Mouse (Mus musculus): Measurements from ENCODE around the gene Csnk2a1.
"Not testable (repeated sequence)": the region's sequence is repeated elsewhere in the genome, so short reads cannot be mapped to it uniquely, and the experiment has no call there.

Csnk2a1 gene

DNA sequence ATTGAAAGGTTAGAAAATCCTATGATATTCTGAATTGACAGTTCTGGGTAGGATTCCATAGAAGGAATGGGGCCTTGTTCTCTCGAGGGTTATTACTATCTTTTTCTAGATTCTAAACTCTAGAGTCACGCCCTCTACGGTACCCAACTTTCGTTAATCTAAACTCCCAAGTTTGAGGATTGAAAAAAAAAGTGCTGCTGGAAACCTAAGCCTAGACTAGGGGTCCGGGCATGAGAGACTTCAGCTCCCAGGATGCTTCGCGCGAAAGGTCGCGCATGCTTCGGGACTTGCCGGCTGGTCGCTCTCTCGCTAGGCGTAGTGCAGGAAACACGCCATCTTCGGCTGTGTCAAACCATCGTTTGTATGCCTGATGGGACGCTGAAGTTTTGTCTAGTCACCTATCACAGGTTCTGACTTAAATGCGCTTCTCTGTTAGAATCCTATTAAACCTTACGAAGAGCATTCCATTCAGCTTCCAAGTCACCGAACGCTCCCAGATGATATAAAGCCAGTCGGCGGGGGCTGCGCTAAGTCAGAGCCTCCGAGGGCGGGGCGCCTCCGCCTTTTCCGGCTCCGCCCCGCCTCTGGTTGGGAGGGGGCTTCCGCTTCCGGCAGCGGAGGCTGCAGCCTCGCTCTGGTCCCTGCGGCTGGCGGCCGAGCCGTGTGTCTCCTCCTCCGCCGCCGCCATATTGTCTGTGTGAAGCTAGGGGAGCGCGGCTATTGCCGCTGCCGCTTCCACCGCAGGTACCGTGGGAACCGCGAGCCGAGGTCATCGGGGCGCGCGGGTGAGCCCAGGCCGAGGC lies at the start of gene Csnk2a1:
Csnk2a1 (plus strand) TSS at position 592 of the 803 bp plus-strand sequence.
- peak; percentile 90 for DNase-seq (ENCODE audit: low spot score)

DNA sequence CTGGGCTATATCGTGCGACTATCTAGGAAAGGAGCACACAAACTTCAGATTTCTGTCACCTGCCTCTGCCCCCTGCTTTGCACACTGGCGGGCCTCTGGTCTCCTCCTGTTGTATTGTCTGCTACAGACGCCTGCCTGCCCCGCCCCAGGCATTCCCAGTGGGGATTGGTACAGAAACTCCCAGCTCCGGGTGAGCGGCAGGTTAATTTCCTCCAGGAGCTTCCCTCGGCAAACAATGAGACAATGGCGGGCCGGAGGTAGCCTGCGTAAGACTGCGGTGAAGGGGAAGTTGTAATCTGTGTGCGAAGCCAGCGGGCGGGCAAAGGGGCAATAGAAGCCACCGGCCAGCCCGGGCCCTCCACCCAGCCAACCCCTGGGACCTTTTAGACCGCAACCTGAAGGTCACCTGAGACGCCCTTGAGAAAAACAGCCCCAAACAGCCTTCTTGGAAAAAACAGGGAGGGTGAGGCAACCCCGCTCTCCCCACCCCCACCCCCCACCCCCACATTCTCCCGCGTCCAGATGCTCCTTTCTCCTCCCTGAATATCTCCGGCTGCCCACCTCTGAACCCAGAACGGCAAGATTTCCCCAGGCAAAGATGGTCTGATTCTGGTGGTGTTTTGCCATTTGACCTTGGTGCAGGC lies 49.4 kb upstream of the Csnk2a1 start:
- DNase-seq (ENCODE audit: low spot score) = no peak

DNA sequence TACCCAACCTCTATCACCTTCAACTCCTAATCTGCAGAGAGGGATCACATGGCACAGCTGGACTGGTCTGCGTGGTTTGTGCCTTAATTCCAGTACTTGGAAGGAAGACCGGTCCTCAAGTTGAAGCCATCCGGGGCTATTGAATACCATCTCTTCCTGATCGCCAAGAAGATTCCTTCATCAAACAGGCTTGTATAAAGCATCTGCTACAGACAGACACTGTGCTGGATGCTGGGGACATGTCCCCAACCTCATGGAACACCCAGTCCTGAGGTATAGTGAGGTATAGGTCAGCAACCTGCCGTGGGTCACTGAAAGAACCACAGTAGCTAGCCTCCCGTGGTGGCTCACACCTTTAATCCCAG lies 48.9 kb upstream of the Csnk2a1 start:
- DNase-seq (ENCODE audit: low spot score) = no peak

DNA sequence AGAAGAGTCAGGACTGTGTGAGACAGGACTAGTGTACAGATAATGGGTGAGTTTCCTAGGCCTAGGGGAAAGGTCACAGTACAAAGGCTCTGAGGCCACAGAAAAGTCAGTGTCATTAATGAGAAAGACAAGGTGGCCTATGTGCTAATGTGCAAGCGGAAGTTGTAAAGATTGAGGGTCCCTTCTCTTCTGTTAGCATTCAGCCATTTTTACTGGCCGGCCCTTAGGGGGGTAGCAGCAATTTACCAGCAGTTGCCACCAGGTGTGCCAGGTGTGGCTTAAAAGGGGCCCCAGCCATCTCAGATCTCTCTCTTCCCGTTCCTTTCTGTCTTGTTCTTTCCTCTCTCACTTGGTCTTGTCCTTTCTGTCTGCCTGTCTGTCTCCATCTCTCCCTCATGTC lies 48.3 kb upstream of the Csnk2a1 start:
- no peak for DNase-seq (ENCODE audit: low spot score)

DNA sequence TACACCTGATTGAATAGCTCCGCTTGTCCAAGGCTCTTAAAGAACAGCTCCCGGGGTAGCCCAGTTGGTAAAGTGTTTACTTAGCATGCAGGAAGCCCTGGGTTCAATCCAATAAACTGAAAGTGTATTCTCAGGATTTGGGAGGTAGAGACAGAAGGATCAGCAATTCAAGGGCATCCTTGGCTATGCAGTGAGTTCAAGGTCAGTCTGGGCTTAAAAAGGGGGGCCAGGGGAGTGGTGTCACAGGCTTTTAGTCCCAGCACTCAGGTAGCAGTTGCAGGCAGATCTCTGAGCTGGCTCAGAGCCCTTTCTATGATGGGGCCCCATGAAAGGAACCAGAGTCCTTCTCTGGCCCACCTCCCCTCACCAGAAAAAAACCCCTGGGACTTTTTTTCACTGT lies 47.3 kb upstream of the Csnk2a1 start:
- DNase-seq (ENCODE audit: low spot score) = no peak

DNA sequence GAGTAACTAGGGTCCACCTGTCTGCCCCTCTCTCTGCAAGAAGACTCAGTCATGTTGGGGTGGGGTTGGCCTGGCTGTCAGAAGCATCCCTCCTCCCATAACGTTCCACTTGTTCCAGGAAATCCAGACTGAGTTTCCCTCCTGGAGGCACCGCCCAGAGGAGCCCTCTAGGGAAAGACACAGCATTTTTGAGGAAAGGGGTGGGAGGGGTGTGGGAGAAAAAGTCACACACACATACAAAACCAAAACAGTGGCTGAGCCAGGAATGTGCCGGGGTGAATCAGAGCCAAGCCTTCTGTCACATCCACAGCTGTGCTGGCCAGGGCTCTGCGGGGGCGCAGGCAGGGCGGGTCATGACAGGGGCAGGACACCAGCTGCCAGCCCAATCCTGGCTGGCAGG lies 46.3 kb upstream of the Csnk2a1 start:
- DNase-seq (ENCODE audit: low spot score) = peak; percentile 66

DNA sequence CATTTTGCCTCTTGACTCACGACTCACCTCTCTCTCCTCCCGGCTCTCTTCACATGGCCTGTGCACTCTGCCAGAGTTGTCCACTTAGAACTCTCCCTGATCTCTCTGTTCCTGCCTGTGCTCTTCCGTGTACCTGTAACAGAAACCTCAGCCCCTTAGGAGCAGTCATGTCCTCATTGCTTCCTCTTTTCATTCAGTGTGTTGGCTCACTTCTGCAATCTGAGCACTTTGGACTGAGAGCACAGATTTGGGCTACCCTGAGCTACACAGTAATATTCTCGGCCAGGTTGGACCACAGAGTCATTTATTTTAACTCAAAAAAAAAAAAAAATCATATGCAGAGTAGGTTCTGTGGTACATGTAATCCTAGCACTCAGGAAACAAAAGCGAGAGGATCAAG lies 39.5 kb upstream of the Csnk2a1 start:
- DNase-seq (ENCODE audit: low spot score) = no peak

DNA sequence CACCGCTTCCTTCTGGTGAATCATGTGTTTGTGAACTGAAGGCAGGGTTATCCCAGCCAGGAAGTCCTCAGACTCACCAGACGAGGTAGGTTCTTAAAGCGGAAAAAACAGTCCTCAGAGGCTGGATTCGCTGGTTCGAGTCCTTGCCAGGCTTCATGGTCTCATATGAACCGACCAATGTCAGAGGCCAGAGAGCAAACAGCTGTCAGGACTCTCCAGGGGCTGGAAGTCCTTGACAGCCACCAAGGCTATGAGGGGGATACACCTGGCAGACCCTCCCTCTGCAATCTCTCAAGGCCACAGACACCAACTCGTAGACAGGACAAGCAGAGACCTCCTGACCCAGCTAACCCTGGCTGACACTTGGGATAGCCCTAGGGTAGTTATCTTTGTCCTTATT lies 37.4 kb upstream of the Csnk2a1 start:
- no peak for DNase-seq (ENCODE audit: low spot score)

DNA sequence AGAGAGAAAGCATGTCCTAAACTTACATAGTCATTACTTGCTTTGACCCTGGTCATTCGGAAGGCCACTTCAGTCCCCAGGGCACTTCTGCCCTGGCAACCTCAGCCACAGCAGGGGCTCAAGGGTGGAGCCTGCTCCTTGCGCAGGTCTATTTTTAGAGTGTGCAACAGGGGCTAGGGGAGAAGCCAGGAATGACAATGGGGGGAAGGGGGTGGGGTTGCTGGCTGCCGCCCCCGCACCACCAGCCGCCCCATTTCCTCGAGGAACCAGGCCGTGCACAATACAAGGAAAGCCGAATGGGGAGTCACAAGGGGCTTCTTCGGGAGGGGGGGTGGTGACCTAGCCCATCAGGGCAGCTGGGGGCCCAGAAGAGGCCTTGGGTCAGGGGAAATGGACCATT lies 37.0 kb upstream of the Csnk2a1 start:
- DNase-seq (ENCODE audit: low spot score) = no peak

DNA sequence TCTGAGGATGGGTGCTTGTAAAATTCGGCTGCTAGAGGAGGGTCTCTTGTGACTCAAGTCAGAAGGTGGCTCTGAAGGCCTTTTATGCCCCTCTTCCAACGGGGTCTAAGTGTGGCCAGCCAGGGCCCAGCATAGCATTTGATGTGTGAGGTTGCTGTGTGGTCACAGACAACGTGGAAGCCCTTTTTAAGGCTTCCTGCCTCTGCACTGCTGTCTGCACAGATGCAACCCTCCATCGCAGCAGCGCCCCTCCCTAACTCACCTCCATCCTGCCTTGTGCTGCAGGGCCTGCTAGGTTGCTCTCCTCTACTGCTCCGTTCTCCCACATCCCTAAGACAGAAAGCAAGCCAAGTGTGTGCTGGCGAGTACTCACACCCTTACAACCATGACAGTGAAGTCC lies 36.5 kb upstream of the Csnk2a1 start:
- no peak for DNase-seq (ENCODE audit: low spot score)

DNA sequence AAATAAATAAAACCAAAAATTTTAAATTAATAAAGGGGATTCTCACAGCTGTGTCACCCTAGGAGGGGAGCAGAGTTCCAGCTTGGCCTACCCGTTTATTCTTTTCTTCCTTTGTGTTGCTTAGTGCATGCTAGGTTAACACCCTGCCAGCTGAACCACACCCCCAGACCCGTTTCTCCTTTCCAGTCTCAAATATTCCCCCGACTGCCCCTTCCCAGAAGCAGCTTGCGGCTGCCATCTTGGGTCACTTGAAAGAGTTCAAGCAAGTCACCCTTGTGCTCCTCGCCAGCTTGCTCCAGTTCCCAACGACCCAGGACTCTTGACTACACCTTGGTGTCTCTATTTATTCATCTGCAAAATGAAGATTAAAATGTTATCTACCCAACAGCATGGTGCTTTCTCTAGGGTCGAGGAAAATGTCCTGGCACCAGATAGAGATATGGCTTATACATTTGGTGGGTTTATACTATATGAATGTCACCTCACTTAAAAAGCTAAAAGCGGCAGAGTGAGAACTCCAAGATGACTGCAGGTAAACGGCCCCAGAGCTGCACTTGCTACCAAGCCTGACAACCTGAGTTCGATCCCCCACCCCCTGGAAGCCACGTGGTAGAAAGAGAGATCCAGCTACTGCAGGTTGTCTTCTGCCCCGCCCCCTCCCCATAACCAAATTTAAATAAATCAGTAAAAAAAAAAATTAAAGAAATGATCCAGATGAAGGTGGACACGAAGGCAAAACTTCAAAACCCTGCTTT lies 33.9 kb upstream of the Csnk2a1 start:
- DNase-seq (ENCODE audit: low spot score) = no peak

DNA sequence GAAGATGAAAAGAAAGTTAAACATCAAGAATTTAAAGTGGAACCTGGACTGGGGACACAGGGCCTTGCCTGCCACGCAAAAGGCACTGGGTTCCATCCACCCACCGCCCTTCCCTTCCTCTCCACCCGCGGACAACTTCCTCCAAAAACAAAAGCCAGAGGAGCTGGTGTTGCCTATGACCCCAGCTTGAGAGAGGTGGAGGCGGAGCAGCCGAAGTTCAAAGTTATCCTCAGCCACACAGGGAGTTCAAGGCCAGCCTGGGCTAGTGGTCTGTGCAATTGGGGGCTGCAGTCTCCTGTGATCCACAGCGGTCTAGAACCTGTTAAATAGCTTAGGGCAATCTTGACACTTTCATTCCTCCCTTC lies 33.3 kb upstream of the Csnk2a1 start:
- no peak for DNase-seq (ENCODE audit: low spot score)

DNA sequence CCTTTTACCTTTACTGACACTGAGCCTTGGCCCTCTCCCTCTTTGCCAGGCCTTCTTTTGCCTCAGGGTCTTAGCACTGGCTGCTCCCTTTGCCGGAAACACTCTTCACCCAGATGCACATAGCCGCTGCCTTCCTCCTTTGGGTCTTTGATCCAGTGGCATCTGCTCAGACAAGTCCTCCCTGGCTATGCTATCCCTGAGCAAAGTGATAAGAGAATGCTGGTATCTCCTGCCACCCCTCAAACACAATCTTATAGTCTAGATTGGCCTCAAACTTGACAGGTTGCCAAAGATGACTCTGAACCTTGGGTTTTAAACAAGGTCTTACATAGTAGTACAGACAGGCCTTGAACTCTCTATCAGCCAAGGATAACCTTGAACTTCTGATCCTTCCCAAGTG lies 32.1 kb upstream of the Csnk2a1 start:
- DNase-seq (ENCODE audit: low spot score) = no peak

DNA sequence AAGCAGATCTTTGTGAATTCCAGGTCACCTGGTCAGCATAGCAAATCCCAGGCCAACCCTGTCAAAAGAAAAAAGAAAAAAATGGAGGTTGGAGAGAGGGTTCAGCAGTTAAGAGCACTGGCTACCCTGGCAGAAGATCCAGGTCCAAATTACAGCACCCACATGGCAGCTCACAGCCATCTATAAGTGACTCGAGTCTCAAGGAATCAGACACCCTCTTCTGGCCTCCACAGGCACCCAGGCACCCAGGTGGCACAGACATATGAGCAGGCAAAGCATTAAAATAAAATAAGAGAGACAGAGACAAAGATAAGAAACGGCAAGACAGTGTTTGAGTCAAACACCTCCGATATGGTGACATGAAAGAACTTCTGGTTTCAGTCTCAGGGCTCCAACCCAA lies 29.7 kb upstream of the Csnk2a1 start:
- DNase-seq (ENCODE audit: low spot score) = no peak

DNA sequence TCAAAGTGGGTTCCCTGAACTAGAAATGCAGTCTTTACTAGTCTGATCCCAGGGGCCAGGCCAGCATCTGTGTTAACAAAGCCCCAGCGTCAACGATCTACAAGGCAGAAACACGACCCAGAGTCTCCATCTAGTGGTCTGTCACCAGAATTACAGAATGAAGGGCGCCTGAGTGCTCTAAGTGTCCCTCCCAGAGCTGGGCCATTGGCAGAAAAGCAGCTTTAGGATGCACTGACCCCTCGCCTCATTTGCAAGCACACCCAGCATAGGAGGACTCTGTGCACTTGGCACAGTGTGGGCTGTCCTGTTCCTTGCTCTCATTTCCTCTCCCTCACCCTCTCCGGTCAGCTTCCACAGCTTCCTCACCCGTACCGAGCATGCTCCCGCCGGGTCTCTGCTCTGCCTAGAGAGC lies 29.3 kb upstream of the Csnk2a1 start:
- DNase-seq (ENCODE audit: low spot score) = peak; percentile 34

DNA sequence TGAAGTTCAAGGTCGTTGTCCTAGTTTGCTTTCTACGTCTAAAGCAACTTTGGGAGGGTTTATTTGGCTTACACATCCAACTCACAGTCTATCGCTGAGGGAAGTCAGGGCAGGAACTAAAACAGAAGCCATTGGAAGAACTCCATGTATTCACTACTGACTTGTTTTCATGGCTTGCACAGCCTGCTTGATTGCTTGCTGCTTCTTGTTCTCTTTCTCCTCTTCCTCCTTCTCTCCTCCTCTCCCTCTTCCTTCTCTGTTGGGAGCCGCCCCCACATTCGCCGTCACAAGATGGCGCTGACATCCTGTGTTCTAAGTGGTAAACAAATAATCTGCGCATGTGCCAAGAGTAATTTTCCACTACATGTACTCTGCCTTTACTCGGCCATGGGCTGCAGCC lies 20.5 kb upstream of the Csnk2a1 start:
- DNase-seq (ENCODE audit: low spot score) = not testable (repeated sequence)

DNA sequence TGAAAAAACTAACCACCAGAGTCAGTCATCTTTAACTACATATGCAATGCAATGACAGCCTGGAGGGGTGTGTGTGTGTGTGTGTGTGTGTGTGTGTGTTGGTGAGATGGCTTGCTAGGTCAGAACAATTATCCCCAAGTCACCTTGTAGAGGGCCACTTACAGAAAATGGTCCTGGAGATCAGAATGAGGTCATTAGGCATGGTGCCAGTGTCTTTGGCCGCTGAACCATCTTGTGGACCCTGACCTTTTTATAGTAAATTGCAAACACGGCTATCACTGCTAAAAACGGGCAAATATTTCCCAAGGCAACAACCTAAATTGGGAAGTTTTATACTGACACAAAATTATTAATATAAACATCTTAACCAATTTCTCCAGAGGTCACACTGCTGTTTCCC lies 14.8 kb upstream of the Csnk2a1 start:
- no peak for DNase-seq (ENCODE audit: low spot score)

DNA sequence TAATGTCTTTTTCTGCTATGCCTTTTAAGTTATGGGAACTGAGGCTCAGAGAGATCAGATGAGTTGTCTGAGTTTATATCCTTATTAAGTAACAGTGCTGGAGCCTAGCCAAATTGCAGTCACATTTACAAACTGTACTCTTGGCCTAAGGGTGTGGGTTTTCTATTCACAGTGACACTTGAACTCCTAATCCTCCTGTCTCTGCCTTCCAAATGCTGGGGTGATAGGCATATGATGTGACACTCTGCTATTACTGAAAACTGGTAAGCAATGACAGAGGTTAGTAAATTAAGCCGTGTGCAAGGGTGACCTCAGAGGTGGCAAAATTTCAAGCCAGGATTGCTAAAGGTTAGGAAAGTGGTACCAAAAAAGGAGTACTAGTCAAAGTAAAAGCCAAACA lies 9.7 kb upstream of the Csnk2a1 start:
- DNase-seq (ENCODE audit: low spot score) = no peak

DNA sequence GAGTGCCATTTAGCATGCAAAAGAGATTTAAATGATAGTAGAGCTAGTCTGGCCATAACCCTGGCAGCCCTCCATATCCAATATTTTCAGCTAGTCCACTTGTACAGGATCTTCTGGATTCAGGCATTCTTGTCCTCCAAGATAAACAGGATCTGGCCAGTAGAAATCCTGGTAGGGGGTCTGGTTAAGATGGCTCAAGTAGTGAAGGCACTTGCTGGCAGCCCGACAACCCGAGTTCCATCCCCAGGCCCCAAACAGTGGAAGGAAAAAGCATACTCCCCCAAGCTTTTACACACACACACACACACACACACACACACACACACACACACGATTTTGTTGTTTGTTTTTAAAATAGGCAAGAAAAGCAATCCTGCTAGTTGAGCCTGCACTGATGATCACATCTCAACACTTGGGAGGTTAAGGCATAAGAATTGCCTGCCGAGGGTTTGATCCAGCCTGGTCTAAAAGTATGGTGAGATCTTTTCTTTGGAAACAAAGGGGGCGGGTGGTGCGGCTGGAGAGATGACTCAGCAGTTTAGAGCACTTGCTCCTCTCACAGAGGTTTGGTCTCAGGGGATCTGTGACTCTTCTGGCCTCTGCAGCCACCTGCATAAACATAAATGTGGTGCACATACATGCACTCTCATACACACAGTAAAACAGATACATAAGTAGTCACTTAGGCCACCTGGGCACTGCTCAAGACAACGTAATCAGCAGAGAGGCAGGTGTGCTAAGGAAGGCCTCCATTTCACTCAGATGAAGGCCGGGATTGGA lies 2.9 kb upstream of the Csnk2a1 start:
- DNase-seq (ENCODE audit: low spot score) = no peak

DNA sequence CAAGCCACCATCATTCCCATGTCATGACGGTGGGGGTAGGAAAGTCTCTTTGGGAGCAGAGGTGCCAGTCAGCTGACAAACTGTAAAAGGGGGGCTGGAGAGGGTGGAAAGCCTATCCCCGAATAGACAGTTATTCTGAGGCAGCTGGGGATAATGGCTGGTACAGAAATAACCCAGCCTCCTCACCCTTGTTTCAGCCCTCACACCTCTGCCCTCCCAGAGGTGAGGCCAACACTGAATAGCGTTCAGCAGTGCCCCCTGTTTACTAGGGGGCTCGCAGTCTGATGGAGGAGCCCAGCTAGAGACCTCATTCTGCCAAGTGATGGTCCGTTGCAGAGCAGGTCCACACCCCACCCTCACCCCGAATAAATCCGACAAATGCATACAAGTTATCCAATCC lies 1.1 kb upstream of the Csnk2a1 start:
- no peak for DNase-seq (ENCODE audit: low spot score)

DNA sequence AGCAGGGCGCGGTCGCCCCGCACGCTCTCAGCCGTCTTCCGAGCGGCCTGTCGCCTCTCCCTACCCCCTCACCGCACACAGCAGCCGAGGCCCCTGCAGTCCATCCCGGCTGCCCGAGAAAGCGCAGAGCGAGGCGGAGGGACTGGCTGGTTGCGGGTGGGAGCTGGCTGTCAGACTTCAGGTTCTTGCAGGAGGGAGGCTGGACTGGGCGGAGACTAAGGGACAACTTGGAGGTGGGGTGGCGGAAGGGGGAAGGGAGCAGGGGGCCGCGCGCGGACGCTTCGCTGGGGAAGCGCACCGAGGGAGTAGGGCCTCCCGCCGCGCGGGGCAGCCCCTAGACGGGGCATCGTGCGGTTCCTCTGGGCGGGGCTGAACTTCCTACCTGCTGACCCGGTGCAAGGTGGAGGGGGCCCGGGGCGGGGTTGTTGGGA lies 427 bp downstream of the Csnk2a1 start:
- peak; percentile 74 for DNase-seq (ENCODE audit: low spot score)

DNA sequence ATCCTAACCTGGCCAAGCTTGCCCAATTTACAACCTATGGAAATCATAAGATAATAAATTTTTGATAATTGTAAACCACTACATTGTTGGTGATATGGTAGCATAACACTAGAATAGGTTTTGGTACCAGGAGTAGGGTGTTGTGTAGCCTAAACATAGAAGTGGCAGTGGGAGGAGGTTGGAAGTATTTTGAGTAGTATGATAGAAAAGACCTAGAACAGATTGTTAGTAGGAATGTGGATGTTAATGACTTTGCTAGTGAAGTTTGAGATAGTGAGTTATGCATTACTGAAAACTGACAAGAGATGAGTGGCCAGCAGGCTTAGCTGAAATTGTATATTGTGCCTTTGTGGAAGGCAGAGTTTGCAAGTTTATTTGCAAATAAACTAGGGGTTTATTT lies 3.4 kb downstream of the Csnk2a1 start:
- DNase-seq (ENCODE audit: low spot score) = no peak
